Mouse (Mus musculus) stomach, embryonic 14.5 days (tissue): ENCODE data around the gene Nmnat2. TPM values are rescaled to one million over a fixed set of nuclear protein-coding genes. Genes with fewer than 3 reads are reported as not detected.

ENCODE experiments used
- ATAC-seq: fragments of 200-750 bp; cut with Nextera tagmentation; 2 replicates; pipeline ENCODE4 v1.8.0; 2017; ENCODE audit warnings: low read depth, moderate TSS enrichment; ENCODE audit not compliant: insufficient number of reproducible peaks, insufficient read depth, low FRiP score
- H3K27ac ChIP-seq: fragments of 300-500 bp; sonication (generic); 2 replicates; pipeline ENCODE4 v1.5.1; 2014; ENCODE audit warnings: mild to moderate bottlenecking, low read length, moderate library complexity, mixed read lengths
- H3K27me3 ChIP-seq: fragments of 300-500 bp; sonication (generic); 2 replicates; pipeline ENCODE4 v1.6.1; 2014; ENCODE audit warnings: low read length, control low read depth, mixed read lengths; ENCODE audit not compliant: control insufficient read depth, insufficient read depth
- H3K36me3 ChIP-seq: fragments of 300-500 bp; sonication (generic); 2 replicates; pipeline ENCODE4 v1.6.1; 2014; ENCODE audit warnings: mild to moderate bottlenecking, control low read depth, low read length, moderate library complexity, mixed read lengths; ENCODE audit not compliant: control insufficient read depth, insufficient read depth
- H3K4me1 ChIP-seq: fragments of 300-500 bp; sonication (generic); 2 replicates; pipeline ENCODE4 v1.6.1; 2014; ENCODE audit warnings: low read length, control low read depth, mixed read lengths; ENCODE audit not compliant: control insufficient read depth, insufficient read depth
- H3K4me2 ChIP-seq: fragments of 300-500 bp; sonication (generic); replicated peaks from 2 replicates; pipeline ENCODE4 v1.6.1; 2014; ENCODE audit warnings: low read depth, low read length, control low read depth
- H3K4me3 ChIP-seq: fragments of 300-500 bp; sonication (generic); 2 replicates; pipeline ENCODE4 v1.5.1; 2014; ENCODE audit warnings: low read depth, low read length, control low read depth
- H3K9ac ChIP-seq: fragments of 300-500 bp; sonication (generic); replicated peaks from 2 replicates; pipeline ENCODE4 v1.6.1; 2014; ENCODE audit warnings: low read depth, mild to moderate bottlenecking, control low read depth, low read length, moderate library complexity, mixed read lengths
- H3K9me3 ChIP-seq: fragments of 300-500 bp; sonication (generic); 2 replicates; pipeline ENCODE4 v1.6.1; 2016; ENCODE audit warnings: low read depth, low read length, control low read depth; ENCODE audit not compliant: control insufficient read depth
- WGBS: fragments of 180-500 bp; shearing (Covaris S2); extraction: QIAGEN DNeasy Blood & Tissue Kit; methylation state at CpG from one replicate; pipeline ENCODE4 v1.1.7; 2014; 5-methylcytosine and 5-hydroxymethylcytosine counted together
- polyA plus RNA-seq: library from polyadenylated mRNA; unstranded; fragments of >200 nt; fragmentation: Nextera tagmentation; extraction: Ambion mirVana; gene quantifications from 2 replicates; pipeline ENCODE4 v1.2.1, GENCODE M21; 2014

The Nmnat2 gene
- polyA plus RNA-seq, 1 experiment from 2014 or later: 3.8 TPM

- Histone ChIP-seq H3K27ac (no peak overlapping the region), H3K4me1 (peaks cover 11% of the 10 kb centered on the region), H3K9me3 (0 out of 2 replicates have a peak, but pooled peaks cover 3% of the 10 kb centered on the region), H3K27me3 (no peaks in the 10 kb centered on the region), H3K9ac (no peak overlapping the region), H3K36me3 (no peaks in the 10 kb centered on the region), H3K4me2 (no peak overlapping the region), H3K4me3 (no peak overlapping the region)
- 65% methylated on average over 7 of the region's 7 CpGs for WGBS
- ATAC-seq: no peak
These were observed 79.3 kb downstream of the Nmnat2 start for GRCm38 (mm10) chr1:153034064-153034463.

- ATAC-seq: peak; percentile 26; the same call in 1 of the 2 replicates
- H3K9ac ChIP-seq: no peak overlapping the region
- WGBS: 32% methylated on average over 6 of the region's 6 CpGs
- H3K36me3 ChIP-seq: no peaks in the 10 kb centered on the region
- H3K4me1 ChIP-seq: peaks cover 11% of the 10 kb centered on the region
- no peak overlapping the region for H3K4me3 ChIP-seq
- H3K9me3 ChIP-seq: 0 out of 2 replicates have a peak, but pooled peaks cover 3% of the 10 kb centered on the region
- H3K27ac ChIP-seq: no peak overlapping the region
- no peaks in the 10 kb centered on the region for H3K27me3 ChIP-seq
- H3K4me2 ChIP-seq: no peak overlapping the region
These were observed 80.6 kb downstream of the Nmnat2 start for GRCm38 (mm10) chr1:153035328-153035944.

DNA sequence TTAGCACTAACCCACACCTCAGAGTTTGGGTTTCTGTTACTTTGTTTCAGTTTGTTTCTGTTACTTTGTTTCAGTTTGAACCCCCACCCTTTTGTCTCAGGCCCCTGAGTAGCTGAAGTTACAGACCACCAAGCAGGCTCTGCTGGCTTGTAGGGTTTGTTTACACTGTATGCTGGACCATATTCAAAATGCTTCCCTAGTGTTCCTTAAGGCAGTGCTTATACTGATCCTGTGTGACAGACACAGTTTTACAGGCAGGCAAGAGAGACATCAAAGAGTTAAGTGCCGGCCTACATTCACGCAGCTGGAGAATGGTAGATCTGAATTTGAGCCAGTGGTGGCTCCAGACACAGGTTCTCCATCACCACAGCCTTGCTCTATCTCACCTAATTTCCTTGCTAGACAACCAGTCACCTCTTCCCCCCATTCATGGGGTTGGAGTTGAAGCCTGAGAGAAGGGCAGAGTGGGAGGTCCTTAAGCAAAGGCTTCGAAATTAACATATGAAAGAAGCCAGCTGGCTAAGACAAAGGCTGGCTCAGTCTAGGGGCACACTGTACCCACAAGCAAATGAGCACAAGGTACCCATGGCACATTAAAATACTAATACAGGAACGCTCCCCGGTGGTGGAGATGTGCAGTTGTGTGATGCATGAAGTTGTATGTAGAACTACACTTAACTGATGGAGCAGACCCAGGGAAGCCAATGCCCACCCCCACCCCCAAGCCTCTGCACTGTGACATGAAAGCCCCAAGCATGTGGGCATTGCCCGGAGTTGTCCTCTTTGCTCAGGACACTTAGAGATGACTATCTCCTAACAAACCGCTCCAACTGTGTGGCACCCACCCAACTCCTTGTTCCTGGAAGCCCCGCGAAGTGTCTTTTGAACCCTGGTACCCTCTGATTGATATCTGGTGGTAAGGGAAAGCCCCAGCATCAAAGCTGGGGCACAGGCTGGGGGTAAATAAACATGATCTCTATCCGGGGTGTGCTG is 82.9 kb downstream of the Nmnat2 start:
- no peak for ATAC-seq
- Histone ChIP-seq H3K27ac (peak overlapping the region; percentile 44; the same call in 1 of the 2 replicates), H3K36me3 (no peaks in the 10 kb centered on the region), H3K4me1 (peaks cover 11% of the 10 kb centered on the region), H3K4me3 (no peak overlapping the region), H3K4me2 (no peak overlapping the region), H3K9ac (no peak overlapping the region), H3K9me3 (0 out of 2 replicates have a peak, but pooled peaks cover 3% of the 10 kb centered on the region), H3K27me3 (no peaks in the 10 kb centered on the region)
- WGBS: 67% methylated on average over 10 of the region's 10 CpGs

GRCm38 (mm10) chr1:153040091-153040490 is 85.3 kb downstream of the Nmnat2 start:
- no peaks in the 10 kb centered on the region for H3K36me3 ChIP-seq
- H3K4me1 ChIP-seq: peaks cover 9% of the 10 kb centered on the region
- no peak overlapping the region for H3K9ac ChIP-seq
- 0 out of 2 replicates have a peak, but pooled peaks cover 3% of the 10 kb centered on the region for H3K9me3 ChIP-seq
- H3K4me2 ChIP-seq: no peak overlapping the region
- 0 out of 2 replicates have a peak, but pooled peaks have one; percentile 40 for ATAC-seq
- H3K27ac ChIP-seq: no peak overlapping the region
- no peak overlapping the region for H3K4me3 ChIP-seq
- WGBS: 47% methylated on average over 3 of the region's 3 CpGs
- no peaks in the 10 kb centered on the region for H3K27me3 ChIP-seq

DNA sequence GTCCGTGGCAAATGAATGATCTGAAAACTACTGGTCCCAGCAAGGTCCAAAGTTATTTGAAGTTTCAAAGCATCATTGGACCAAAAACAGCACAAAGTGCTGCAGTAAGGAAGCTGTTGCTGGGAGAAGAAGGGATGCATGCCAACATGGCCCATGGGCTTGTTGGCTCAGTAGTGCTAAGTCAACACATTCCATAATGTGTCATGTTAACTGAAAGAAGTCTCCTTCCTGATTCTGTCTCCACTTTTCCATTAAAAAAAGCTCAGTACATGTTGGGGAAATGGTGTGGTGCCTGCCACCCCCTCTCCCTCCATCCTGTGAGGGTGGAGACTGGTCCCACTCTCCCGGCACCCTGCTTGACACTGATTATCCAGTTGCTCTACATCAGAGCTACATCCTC is 86.3 kb downstream of the Nmnat2 start:
- H3K9ac ChIP-seq: no peak overlapping the region
- no peak overlapping the region for H3K4me2 ChIP-seq
- H3K4me3 ChIP-seq: no peak overlapping the region
- H3K27ac ChIP-seq: no peak overlapping the region
- H3K9me3 ChIP-seq: 0 out of 2 replicates have a peak, but pooled peaks cover 3% of the 10 kb centered on the region
- H3K36me3 ChIP-seq: no peaks in the 10 kb centered on the region
- WGBS: 79% methylated on average over 2 of the region's 2 CpGs
- H3K27me3 ChIP-seq: no peaks in the 10 kb centered on the region
- no peak for ATAC-seq
- H3K4me1 ChIP-seq: no peaks in the 10 kb centered on the region

- no peak overlapping the region for H3K9ac ChIP-seq
- ATAC-seq: no peak
- no peak overlapping the region for H3K4me2 ChIP-seq
- 79% methylated on average over 2 of the region's 2 CpGs for WGBS
- H3K27ac ChIP-seq: no peak overlapping the region
- H3K4me1 ChIP-seq: no peaks in the 10 kb centered on the region
- H3K36me3 ChIP-seq: no peaks in the 10 kb centered on the region
- H3K4me3 ChIP-seq: no peak overlapping the region
- 0 out of 2 replicates have a peak, but pooled peaks cover 3% of the 10 kb centered on the region for H3K9me3 ChIP-seq
- no peaks in the 10 kb centered on the region for H3K27me3 ChIP-seq
These were observed 87.5 kb downstream of the Nmnat2 start for GRCm38 (mm10) chr1:153042318-153042717.

- Histone ChIP-seq H3K9me3 (0 out of 2 replicates have a peak, but pooled peaks cover under 1% of the 10 kb centered on the region), H3K9ac (no peak overlapping the region), H3K27ac (no peak overlapping the region), H3K27me3 (no peaks in the 10 kb centered on the region), H3K4me2 (no peak overlapping the region), H3K36me3 (no peaks in the 10 kb centered on the region), H3K4me3 (no peak overlapping the region), H3K4me1 (0 out of 2 replicates have a peak, but pooled peaks cover 4% of the 10 kb centered on the region)
- no peak for ATAC-seq
- 56% methylated on average over 6 of the region's 6 CpGs for WGBS
These were observed 88.5 kb downstream of the Nmnat2 start for GRCm38 (mm10) chr1:153043332-153043731.

DNA sequence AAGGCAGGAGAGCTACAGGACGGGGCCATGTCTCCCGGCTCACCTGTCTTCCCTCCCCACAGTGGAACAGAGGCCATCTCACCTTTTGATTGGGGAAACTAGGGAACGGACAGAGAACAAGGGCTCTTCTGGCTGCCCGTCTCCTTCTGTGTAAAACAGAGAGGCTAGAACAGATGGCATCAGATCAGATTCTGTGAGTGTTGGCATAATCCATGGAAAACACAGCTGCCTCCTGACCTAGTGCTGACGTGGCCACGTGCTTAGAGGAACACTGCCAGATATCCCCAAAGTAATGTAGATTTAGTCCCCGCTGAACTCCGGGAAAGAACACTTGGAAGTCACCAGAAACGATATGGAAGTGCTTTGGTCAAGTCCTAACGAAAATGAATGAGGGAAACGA is 90.6 kb downstream of the Nmnat2 start:
- no peak overlapping the region for H3K4me2 ChIP-seq
- H3K27me3 ChIP-seq: no peaks in the 10 kb centered on the region
- H3K4me1 ChIP-seq: 0 out of 2 replicates have a peak, but pooled peaks cover 4% of the 10 kb centered on the region
- 78% methylated on average over 11 of the region's 11 CpGs for WGBS
- H3K36me3 ChIP-seq: no peaks in the 10 kb centered on the region
- H3K4me3 ChIP-seq: no peak overlapping the region
- no peaks in the 10 kb centered on the region for H3K9me3 ChIP-seq
- no peak overlapping the region for H3K27ac ChIP-seq
- H3K9ac ChIP-seq: no peak overlapping the region
- ATAC-seq: no peak
